Mouse (Mus musculus): ENCODE data around the gene Naxd.
A peak's percentile ranks its signal among the peaks of the same experiment; 100 is the strongest.
"Not testable (repeated sequence)": the region's sequence is repeated elsewhere in the genome, so short reads cannot be mapped to it uniquely, and the experiment has no call there.

The Naxd gene

DNA sequence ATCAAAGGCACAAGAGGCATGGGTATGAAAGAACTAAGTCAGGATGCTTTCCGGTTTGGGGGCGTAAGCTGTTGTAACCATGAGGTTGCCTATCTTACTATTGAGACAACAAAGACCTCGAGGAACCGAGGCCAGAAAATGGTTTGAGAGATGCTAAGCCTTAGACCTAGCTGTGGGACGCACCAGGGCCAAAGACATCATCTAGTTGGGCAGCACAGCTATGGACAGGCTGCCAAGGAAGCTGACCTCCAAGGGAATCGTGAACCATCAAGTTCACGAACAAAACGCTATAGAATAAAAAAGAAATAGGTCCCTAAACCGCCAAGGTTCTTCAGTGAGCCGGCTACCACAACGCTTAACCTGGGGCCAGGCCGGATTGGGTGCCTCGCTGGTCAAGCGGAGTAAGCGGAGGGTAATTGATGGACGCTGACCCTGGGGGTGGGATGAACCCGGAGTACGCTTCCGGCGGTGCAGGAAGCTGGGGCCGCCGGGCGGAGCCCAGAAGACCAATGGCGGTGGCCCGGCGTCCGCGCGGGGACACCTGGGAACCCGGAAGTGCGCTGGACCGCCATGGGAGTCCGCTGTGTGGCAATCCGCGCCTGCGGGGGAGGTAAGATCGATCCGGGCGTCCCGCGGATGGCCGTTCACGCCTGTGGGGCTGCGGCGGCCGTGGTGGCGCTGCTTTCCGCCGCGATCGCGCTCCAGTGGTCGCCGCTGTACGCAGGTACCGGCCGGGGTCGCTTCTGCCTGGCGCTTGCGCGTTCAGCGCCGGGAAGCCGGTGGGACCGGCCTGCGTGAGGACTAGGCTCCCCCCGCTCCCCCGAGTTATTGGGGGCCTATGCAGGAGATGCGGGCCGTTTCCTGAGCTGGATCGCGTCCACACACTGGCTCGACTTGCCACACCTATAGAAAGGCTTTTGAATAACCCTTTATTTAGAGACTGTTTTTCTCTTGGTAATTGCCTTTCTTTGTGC is at the start of gene Naxd:
Gene Naxd, plus strand, starts transcription at position 490 of the 974 bp plus-strand sequence.
- DNase-seq (ENCODE audit: extremely low spot score): peak; percentile 93

GRCm38 (mm10) chr8:11447910-11448570 is 49.3 kb upstream of the Naxd start:
- no peak for DNase-seq (ENCODE audit: extremely low spot score)

DNA sequence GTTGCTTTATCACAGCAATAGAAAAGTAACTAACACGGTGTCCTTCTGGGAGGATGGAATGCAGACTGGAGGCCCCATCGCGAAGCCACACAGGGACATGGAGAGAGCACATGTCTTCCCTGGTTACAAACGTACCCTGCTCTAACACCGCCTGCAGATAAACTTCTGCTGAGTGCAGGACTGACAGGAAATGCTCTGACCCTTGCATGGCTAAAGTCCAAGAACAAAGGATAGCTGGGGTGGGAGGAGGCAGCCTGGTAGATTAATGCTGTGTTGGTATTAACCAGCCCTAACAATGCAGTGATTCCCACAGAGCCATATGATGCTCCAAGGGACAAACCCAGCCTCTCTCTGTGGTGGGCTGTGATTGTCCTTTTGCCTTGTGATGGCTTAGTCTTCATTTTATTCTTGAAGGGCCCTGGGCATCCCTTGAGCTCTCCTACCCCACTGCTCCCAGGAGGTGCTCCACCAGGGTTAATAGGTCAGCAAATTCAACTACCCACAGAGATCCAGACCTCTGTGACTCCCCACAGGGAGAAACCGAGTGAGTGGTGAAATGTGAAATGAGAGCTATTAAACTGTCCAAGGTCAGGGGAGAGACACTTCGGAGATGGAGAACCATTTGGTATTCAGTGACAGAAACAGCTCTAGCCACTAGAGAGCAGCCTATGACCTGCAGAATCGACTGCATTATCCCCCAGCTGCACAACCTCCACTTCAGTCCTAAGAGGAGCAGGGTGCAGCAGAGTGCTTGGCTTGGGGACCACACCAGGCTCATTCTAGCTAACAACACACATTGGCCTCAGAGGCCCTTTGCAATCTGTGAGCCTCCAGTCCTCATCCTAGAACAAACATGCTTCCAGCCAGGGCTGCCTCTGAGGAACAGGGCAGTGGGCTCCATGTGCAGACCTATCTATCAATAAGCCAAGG is 46.9 kb upstream of the Naxd start:
- DNase-seq (ENCODE audit: extremely low spot score): peak; percentile 58

DNA sequence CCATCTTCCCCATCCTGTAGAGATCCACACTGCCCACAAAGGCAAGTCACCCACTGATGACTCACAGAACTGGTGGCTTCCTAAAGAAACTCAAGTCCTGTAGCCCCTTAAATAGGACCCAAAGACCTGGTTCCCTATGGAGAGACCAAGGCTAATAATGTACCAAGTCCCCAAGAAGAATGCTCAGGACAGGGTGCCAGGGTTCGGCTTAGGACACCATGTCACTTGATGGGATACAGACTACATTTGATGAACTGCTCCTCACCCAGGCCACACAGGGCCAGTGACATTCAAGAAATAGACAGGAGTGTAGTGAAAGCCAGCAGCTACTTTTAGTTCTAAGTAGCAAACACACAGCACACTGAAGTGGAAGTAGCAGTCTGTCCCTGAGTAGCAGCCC is 45.2 kb upstream of the Naxd start:
- DNase-seq (ENCODE audit: extremely low spot score): no peak

DNA sequence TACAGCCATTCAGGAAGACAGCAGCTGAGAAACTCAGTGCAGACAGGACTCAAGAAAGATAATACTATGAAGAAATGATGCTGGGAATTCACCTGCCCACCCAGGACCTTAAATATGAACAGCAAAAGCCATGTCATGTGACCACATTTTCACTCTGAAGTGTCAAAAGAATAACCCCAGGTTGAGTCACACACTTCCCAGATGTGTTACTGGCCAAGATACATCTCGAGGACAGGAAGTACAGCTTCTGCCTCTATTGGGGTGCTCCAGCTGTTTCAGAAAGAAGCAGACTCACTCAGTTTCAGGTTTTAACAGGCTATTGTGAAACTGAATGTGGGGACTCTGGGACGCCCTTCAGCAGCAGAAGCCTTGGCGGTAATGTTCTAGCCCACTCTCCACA is 44.7 kb upstream of the Naxd start:
- DNase-seq (ENCODE audit: extremely low spot score): no peak

- DNase-seq (ENCODE audit: extremely low spot score): no peak
Measured at GRCm38 (mm10) chr8:11452974-11453373, 44.3 kb upstream of the Naxd start.

- no peak for DNase-seq (ENCODE audit: extremely low spot score)
Measured at GRCm38 (mm10) chr8:11454228-11454627, 43.1 kb upstream of the Naxd start.

DNA sequence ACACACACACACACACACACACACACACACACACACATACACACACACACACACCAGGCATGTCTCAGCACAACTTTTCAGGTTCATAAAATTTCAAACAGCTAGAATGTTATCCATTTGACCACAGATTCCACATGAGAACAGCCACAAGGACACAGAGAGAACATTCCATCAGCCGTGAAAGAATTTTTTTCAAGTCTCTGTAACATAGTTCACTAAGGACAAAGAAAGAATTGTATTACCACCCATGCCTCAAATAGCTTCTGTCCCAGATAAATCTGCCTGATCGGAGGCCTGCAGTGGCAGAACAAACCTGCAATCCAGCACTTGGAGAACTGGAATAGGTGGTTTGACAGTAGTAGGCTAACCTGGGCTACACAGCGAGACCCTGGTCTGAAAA is 40.0 kb upstream of the Naxd start:
- no peak for DNase-seq (ENCODE audit: extremely low spot score)

DNA sequence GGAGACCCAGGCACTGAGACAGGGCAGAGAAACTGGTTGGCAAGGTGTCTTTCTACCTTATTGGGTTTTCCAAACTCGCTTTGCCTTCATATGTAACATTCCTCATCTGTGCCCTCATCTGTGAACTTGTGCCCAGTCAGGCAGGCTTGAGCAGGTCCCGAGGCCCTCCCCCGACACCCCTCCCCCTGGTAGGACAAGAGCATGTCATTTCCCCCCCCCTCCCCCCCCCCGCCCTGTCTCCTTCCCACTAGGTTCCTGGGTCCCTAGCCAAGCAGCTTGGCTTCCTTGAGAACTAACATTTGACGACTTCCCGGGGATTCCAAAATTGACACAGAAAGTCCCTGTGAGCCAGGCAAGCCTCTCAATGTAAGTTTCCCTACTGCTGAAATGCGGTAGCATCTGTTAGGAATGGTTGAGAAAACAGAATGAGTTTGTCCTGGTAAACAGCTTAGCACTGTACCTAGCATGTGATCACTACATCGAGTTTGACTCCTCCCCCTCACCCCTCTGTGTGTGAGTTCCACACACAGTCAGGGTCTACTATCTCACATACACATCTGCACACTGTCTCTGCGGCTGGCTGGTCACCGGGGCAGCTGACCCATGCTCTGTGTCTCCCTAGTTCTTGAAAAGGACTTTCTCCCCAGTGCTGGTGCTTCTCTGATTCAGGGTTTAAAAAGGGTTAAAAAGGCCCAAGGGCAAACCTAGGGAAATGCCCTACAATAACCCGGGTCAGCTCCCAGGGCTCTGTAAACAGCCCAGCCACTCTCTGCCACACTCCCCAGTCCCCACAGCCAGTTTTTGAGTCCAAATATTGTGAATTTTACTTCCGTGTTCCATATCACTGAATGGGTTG is 39.1 kb upstream of the Naxd start:
- DNase-seq (ENCODE audit: extremely low spot score): peak; percentile 32

DNA sequence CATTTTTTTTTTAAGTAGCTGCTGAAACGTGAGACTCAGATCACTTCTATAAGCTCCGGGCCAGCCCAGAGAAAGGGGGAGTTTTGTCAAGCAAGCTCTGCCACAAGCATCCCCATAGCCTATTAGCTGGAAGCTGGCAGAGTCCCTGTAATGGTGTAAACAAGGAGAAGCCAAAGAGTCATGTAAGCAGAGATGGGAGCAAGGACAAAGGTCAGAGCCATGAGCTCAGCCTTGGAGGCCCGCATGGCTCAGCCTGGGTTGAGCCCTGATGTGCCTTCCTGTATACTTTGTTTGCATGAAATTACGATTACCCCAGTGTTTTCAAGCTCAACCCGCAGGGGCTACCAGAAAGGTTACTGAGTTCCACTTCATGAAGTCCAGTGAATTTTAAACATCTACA is 38.3 kb upstream of the Naxd start:
- DNase-seq (ENCODE audit: extremely low spot score): peak; percentile 38

GRCm38 (mm10) chr8:11460934-11461333 is 36.4 kb upstream of the Naxd start:
- DNase-seq (ENCODE audit: extremely low spot score): no peak

- no peak for DNase-seq (ENCODE audit: extremely low spot score)
Measured at GRCm38 (mm10) chr8:11461847-11462246, 35.5 kb upstream of the Naxd start.

DNA sequence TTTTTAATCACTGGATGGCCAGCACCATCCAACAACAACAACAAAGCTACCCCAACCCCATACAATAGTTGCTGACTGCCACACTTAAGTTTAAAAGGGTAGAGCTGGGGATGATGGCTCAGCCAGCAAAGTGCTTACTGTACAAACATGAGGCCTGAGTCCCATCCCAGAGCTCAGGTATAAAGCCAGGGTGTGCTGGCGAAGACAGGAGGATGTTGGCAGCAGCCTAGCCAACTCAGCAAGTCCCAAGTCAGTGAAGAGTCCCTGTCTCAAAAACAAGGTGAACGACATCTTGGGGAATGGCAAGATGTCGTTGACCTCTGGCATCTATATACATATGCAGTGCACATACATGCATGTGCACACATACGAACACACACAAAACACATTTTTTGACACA is 34.7 kb upstream of the Naxd start:
- DNase-seq (ENCODE audit: extremely low spot score): no peak

- no peak for DNase-seq (ENCODE audit: extremely low spot score)
Measured at GRCm38 (mm10) chr8:11463541-11463888, 33.8 kb upstream of the Naxd start.

- no peak for DNase-seq (ENCODE audit: extremely low spot score)
Measured at GRCm38 (mm10) chr8:11463889-11464706, 33.2 kb upstream of the Naxd start.

- no peak for DNase-seq (ENCODE audit: extremely low spot score)
Measured at GRCm38 (mm10) chr8:11464707-11464964, 32.7 kb upstream of the Naxd start.

DNA sequence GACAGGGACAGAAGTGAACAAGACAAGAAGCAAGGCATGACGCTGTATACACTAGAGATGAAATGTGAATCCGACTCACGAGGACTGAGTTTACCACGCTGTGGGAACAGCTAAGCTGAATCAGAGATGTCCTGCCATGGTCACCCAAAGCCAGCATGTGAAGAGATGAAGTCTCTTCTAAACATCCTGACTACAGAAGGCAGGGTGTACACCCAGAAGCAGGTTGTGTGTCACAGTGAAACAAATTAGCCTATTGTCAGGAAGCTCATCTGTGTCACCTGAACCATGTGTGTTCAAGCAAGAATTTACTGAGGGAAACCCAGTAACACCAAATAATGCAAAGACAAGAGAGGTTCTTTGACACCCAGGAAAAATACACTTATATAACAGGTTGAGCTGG is 31.7 kb upstream of the Naxd start:
- no peak for DNase-seq (ENCODE audit: extremely low spot score)

GRCm38 (mm10) chr8:11466528-11466927 is 30.8 kb upstream of the Naxd start:
- not testable (repeated sequence) for DNase-seq (ENCODE audit: extremely low spot score)

DNA sequence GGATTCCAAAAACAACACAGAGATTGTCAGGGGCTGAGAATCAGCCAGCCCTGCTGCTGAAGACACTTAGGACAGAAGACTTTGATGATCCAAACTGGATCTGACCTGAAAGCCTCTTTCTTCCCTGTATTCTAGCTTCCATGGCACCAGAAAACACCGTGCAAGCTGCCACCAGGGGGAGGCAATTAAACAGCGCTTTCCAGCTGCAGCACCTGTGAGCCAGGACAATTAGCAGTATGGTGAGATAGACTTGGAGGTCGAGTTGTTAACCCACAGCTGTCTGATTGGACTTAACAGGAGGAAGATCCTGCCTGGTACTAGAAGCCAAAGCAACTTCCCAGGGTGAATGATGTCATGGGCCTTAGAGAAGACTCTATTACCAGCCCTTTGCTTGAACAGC is 28.2 kb upstream of the Naxd start:
- DNase-seq (ENCODE audit: extremely low spot score): no peak

- DNase-seq (ENCODE audit: extremely low spot score): no peak
Measured at GRCm38 (mm10) chr8:11470694-11471093, 26.6 kb upstream of the Naxd start.

DNA sequence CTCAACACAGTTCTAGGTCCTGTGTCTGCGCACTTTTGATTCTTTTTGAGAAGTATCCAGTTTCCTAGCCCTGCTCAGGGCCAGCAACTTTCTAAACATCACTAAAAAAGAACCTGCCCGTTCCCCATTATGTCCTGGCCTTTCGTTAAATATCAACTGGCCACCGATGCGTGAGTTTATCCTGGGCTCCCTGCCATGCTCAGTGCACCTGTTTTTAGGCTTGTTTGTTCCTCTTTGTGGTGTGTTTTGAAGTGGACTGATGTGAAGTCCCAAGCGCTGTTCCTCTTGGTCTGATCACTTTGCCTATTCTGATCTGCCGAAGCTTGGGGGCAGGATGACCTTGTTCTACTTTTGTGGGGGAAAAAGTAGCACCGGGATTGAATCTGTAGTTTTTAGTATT is 26.0 kb upstream of the Naxd start:
- DNase-seq (ENCODE audit: extremely low spot score): no peak
